Mouse (Mus musculus): ENCODE results near the gene Tmem176b. TPM values are rescaled to one million over a fixed set of nuclear protein-coding genes. Genes with fewer than 3 reads are reported as not detected.

Gene Tmem176b
- total RNA-seq, 1 experiment = 4.7 TPM

DNA sequence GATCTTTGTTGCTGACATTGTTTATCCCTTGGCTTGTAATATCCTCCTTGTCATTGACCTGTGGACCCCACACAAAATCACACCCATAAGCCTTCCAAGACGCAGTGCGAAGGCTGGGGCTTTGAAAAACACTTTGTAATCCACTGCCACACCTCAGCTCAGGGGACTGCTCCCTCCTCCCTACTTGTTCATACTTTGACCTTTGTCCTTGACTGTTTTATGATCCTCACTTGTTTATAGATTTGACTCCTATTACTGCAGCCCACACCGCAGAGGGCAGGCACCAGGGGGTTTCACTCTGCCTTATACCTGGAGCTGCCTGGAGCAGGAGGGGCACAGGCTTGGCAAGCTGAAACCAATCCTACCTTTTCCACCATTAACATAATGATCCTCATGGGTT is 23.4 kb upstream of the Tmem176b start:
- in situ Hi-C loops (cut with MboI; ENCODE audit: low sequenced_read_pairs in 2 of 2, unreplicated experiment in 2 of 2) = no loop called here
- Histone ChIP-seq H3K9ac (ENCODE audit: insufficient read depth, low read depth, low read length, poor library complexity, severe bottlenecking) (no peak overlapping the region), H3K9me3 (ENCODE audit: control insufficient read depth, insufficient read depth, low read depth, low read length) (no peaks in the 10 kb centered on the region), H3K4me3 (ENCODE audit: insufficient read depth in 1 of 2, low read depth in 1 of 2, low read length in 2 of 2, poor library complexity in 1 of 2, severe bottlenecking in 1 of 2) (no peak overlapping the region), H3K27ac (ENCODE audit: insufficient read depth, low read depth, low read length, poor library complexity, severe bottlenecking) (no peak overlapping the region), H3K36me3 (ENCODE audit: control insufficient read depth, insufficient read depth, low read length, poor library complexity, severe bottlenecking) (no peaks in the 10 kb centered on the region), H3K4me1 (ENCODE audit: control insufficient read depth in 2 of 2, insufficient read depth in 2 of 2, low read length in 2 of 2, poor library complexity in 1 of 2) (peaks cover 3 to 29% of the 10 kb centered on the region in 2 experiments; a peak in 3 of 4 replicates)
- no peak for DNase-seq (ENCODE audit: low read depth, low spot score)
- TF ChIP-seq HCFC1 (IDR thresholded peaks at IDR 0.05; ENCODE audit: borderline replicate concordance, insufficient read depth, low read length) (no peak), MAFK (IDR thresholded peaks at IDR 0.05; ENCODE audit: insufficient read depth, low read depth, low read length) (no peak), ZNF384 (IDR thresholded peaks at IDR 0.05; ENCODE audit: low read depth, low read length) (no peak), ZC3H11A (IDR thresholded peaks at IDR 0.05; ENCODE audit: borderline replicate concordance, low read depth, low read length) (no peak), CHD2 (IDR thresholded peaks at IDR 0.05; ENCODE audit: low read depth, low read length) (no peak)

DNA sequence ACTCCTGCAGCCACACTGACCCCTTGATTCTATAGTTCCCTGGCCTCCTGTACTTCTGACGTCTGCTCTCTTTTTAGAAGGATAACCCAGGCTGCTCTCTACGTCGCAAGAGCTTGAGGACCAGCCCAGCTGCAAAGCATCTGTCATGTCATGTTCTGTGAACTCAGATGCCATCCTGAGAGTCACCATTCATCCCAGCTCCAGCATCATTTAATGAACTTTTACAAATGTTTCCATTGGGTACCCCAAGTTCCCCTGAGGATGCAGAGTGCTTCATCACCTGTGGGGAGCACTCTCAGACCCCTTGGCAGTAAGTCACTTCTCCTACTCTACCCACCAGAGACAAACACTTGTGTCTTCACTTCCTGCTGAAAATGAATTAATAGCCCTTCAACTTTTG is 22.9 kb upstream of the Tmem176b start:
- Histone ChIP-seq H3K27ac (ENCODE audit: insufficient read depth, low read depth, low read length, poor library complexity, severe bottlenecking) (no peak overlapping the region), H3K9me3 (ENCODE audit: control insufficient read depth, insufficient read depth, low read depth, low read length) (no peaks in the 10 kb centered on the region), H3K4me3 (ENCODE audit: insufficient read depth in 1 of 2, low read depth in 1 of 2, low read length in 2 of 2, poor library complexity in 1 of 2, severe bottlenecking in 1 of 2) (no peak overlapping the region), H3K9ac (ENCODE audit: insufficient read depth, low read depth, low read length, poor library complexity, severe bottlenecking) (no peak overlapping the region), H3K4me1 (ENCODE audit: control insufficient read depth in 2 of 2, insufficient read depth in 2 of 2, low read length in 2 of 2, poor library complexity in 1 of 2) (peaks cover 3 to 29% of the 10 kb centered on the region in 2 experiments; a peak in 3 of 4 replicates), H3K36me3 (ENCODE audit: control insufficient read depth, insufficient read depth, low read length, poor library complexity, severe bottlenecking) (no peaks in the 10 kb centered on the region)
- no peak for TF ChIP-seq CHD2 (IDR thresholded peaks at IDR 0.05; ENCODE audit: low read depth, low read length)
- no peak for TF ChIP-seq ZC3H11A (IDR thresholded peaks at IDR 0.05; ENCODE audit: borderline replicate concordance, low read depth, low read length)
- no peak for TF ChIP-seq ZNF384 (IDR thresholded peaks at IDR 0.05; ENCODE audit: low read depth, low read length)
- no peak for TF ChIP-seq MAFK (IDR thresholded peaks at IDR 0.05; ENCODE audit: insufficient read depth, low read depth, low read length)
- no peak for TF ChIP-seq HCFC1 (IDR thresholded peaks at IDR 0.05; ENCODE audit: borderline replicate concordance, insufficient read depth, low read length)
- in situ Hi-C loops (cut with MboI; ENCODE audit: low sequenced_read_pairs in 2 of 2, unreplicated experiment in 2 of 2) = no loop called here
- no peak for DNase-seq (ENCODE audit: low read depth, low spot score)

DNA sequence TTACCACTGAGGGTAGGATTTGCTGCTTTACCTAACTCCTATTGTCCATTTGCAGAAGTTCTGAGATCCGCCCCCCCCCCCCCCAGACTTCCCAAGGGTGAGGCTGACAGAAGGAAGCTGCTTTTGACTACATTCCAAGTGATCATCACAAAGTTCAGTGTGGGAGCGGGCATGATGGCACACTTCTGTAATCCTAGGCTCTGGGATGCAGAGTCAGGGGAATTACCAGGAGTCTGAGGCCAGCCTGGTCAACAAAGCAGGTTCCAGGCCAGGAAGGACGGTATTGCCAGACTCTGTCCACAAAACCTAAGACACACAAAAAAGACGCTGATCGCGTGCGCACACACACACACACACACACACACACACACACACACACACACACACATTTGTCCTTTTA is 22.2 kb upstream of the Tmem176b start:
- DNase-seq (ENCODE audit: low read depth, low spot score) = no peak
- Histone ChIP-seq H3K27ac (ENCODE audit: insufficient read depth, low read depth, low read length, poor library complexity, severe bottlenecking) (no peak overlapping the region), H3K36me3 (ENCODE audit: control insufficient read depth, insufficient read depth, low read length, poor library complexity, severe bottlenecking) (no peaks in the 10 kb centered on the region), H3K4me1 (ENCODE audit: control insufficient read depth in 2 of 2, insufficient read depth in 2 of 2, low read length in 2 of 2, poor library complexity in 1 of 2) (peaks cover 3 to 27% of the 10 kb centered on the region in 2 experiments; a peak in 3 of 4 replicates), H3K9ac (ENCODE audit: insufficient read depth, low read depth, low read length, poor library complexity, severe bottlenecking) (no peak overlapping the region), H3K4me3 (ENCODE audit: insufficient read depth in 1 of 2, low read depth in 1 of 2, low read length in 2 of 2, poor library complexity in 1 of 2, severe bottlenecking in 1 of 2) (no peak overlapping the region), H3K9me3 (ENCODE audit: control insufficient read depth, insufficient read depth, low read depth, low read length) (no peaks in the 10 kb centered on the region)
- TF ChIP-seq MAFK (IDR thresholded peaks at IDR 0.05; ENCODE audit: insufficient read depth, low read depth, low read length) (no peak), ZNF384 (IDR thresholded peaks at IDR 0.05; ENCODE audit: low read depth, low read length) (no peak), HCFC1 (IDR thresholded peaks at IDR 0.05; ENCODE audit: borderline replicate concordance, insufficient read depth, low read length) (no peak), CHD2 (IDR thresholded peaks at IDR 0.05; ENCODE audit: low read depth, low read length) (no peak), ZC3H11A (IDR thresholded peaks at IDR 0.05; ENCODE audit: borderline replicate concordance, low read depth, low read length) (no peak)
- in situ Hi-C loops (cut with MboI; ENCODE audit: low sequenced_read_pairs in 2 of 2, unreplicated experiment in 2 of 2) = no loop called here

DNA sequence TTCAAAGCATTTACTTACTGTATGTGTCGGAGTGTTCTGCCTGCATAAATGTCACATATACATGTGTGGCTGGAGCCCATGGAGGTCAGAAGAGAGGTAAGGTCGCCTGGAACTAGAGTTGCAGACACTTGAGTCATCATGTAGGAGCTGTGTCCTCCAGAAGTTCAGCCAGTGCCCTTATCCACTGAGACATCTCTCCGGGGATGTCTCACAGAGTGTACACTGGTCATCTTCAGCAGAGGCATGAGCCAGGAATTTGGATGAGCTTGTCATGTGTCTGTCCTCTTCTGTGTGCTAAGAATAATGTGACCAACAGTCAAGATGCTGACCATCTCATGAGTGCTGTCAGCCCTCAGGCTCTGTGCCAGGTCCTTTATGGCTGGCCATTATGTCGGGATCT is 21.5 kb upstream of the Tmem176b start:
- Histone ChIP-seq H3K9ac (ENCODE audit: insufficient read depth, low read depth, low read length, poor library complexity, severe bottlenecking) (no peak overlapping the region), H3K27ac (ENCODE audit: insufficient read depth, low read depth, low read length, poor library complexity, severe bottlenecking) (no peak overlapping the region), H3K4me1 (ENCODE audit: control insufficient read depth in 2 of 2, insufficient read depth in 2 of 2, low read length in 2 of 2, poor library complexity in 1 of 2) (peaks cover 3 to 27% of the 10 kb centered on the region in 2 experiments; a peak in 3 of 4 replicates), H3K4me3 (ENCODE audit: insufficient read depth in 1 of 2, low read depth in 1 of 2, low read length in 2 of 2, poor library complexity in 1 of 2, severe bottlenecking in 1 of 2) (no peak overlapping the region), H3K9me3 (ENCODE audit: control insufficient read depth, insufficient read depth, low read depth, low read length) (no peaks in the 10 kb centered on the region), H3K36me3 (ENCODE audit: control insufficient read depth, insufficient read depth, low read length, poor library complexity, severe bottlenecking) (no peaks in the 10 kb centered on the region)
- in situ Hi-C loops (cut with MboI; ENCODE audit: low sequenced_read_pairs in 2 of 2, unreplicated experiment in 2 of 2) = no loop called here
- no peak for DNase-seq (ENCODE audit: low read depth, low spot score)
- TF ChIP-seq ZNF384 (IDR thresholded peaks at IDR 0.05; ENCODE audit: low read depth, low read length) (no peak), CHD2 (IDR thresholded peaks at IDR 0.05; ENCODE audit: low read depth, low read length) (no peak), MAFK (IDR thresholded peaks at IDR 0.05; ENCODE audit: insufficient read depth, low read depth, low read length) (no peak), ZC3H11A (IDR thresholded peaks at IDR 0.05; ENCODE audit: borderline replicate concordance, low read depth, low read length) (no peak), HCFC1 (IDR thresholded peaks at IDR 0.05; ENCODE audit: borderline replicate concordance, insufficient read depth, low read length) (no peak)
